Mouse (Mus musculus) lung, embryonic 15.5 days (tissue): ENCODE results near the gene Map3k7. TPM values are rescaled to one million over a fixed set of nuclear protein-coding genes. Genes with fewer than 3 reads are reported as not detected.

Source experiments
- ATAC-seq: fragments of 200-750 bp; cut with Nextera tagmentation; 2 replicates; pipeline ENCODE4 v1.8.0; 2017; ENCODE audit warnings: moderate number of reproducible peaks, borderline replicate concordance; ENCODE audit not compliant: low FRiP score, low TSS enrichment; ENCODE audit errors: extremely low read depth
- H3K27ac ChIP-seq: fragments of 300-500 bp; sonication (generic); 2 replicates; pipeline ENCODE4 v1.5.1; 2015; ENCODE audit warnings: moderate library complexity, mild to moderate bottlenecking, inconsistent platforms
- H3K27me3 ChIP-seq: fragments of 300-500 bp; sonication (generic); 2 replicates; pipeline ENCODE4 v1.6.1; 2015; ENCODE audit warnings: inconsistent platforms
- H3K36me3 ChIP-seq: fragments of 300-500 bp; sonication (generic); 2 replicates; pipeline ENCODE4 v1.6.1; 2015; ENCODE audit warnings: inconsistent platforms
- H3K4me1 ChIP-seq: fragments of 300-500 bp; sonication (generic); 2 replicates; pipeline ENCODE4 v1.6.1; 2015; ENCODE audit warnings: inconsistent platforms
- H3K4me2 ChIP-seq: fragments of 300-500 bp; sonication (generic); 2 replicates; pipeline ENCODE4 v1.6.1; 2015; ENCODE audit warnings: inconsistent platforms, mild to moderate bottlenecking, moderate library complexity
- H3K4me3 ChIP-seq: fragments of 300-500 bp; sonication (generic); 2 replicates; pipeline ENCODE4 v1.5.1; 2015; ENCODE audit warnings: mild to moderate bottlenecking, inconsistent platforms
- H3K9ac ChIP-seq: fragments of 300-500 bp; sonication (generic); 2 replicates; pipeline ENCODE4 v1.6.1; 2015; ENCODE audit warnings: inconsistent platforms
- H3K9me3 ChIP-seq: fragments of 300-500 bp; sonication (generic); 2 replicates; pipeline ENCODE4 v1.6.1; 2016; ENCODE audit warnings: inconsistent platforms
- WGBS: fragments of 180-500 bp; shearing (Covaris S2); methylation state at CpG from one replicate; pipeline ENCODE4 v1.1.7; 2015; 5-methylcytosine and 5-hydroxymethylcytosine counted together
- polyA plus RNA-seq: library from polyadenylated mRNA; unstranded; fragments of >200 nt; fragmentation: Nextera tagmentation; extraction: Ambion mirVana; gene quantifications from 2 replicates; pipeline ENCODE4 v1.2.1, GENCODE M21; 2015

Map3k7 gene
- polyA plus RNA-seq, 1 experiment from 2014 or later, result 34.6 TPM

DNA sequence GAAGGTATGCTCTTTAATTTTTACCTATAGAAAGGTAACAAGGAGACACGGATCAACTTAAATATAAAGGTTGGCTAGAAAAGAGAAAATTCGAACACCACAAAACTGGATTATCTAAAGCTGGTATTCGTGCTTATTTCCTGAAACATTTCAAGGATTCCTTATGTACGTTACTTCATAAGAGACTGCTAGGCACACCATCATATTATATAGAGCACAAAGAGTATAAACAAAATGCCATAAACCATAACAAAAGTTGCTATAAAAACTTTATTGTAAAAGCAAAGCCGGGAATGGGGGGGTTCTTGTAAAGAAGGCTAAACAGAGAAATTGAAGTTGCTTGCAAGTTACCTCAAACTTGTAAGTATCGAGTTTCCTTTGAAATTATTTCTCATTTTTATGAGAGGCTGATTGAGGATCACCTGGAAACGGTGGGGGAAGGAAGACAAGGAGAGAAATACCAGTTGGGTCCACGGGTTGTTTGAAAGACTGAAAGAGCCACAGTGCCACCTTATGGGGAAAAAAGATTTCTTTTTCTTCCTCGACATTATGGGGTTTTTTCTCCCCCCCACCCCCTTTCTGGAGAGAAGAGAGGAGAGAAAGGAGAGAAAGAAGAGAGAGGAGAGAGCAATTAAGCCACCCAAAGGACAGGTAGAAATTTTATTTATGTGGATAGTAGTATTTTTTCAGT is 25.3 kb upstream of the Map3k7 start:
- no peaks in the 10 kb centered on the region for H3K9me3 ChIP-seq
- peak overlapping the region; percentile 10; the same call in 1 of the 2 replicates for H3K4me3 ChIP-seq
- no peak overlapping the region for H3K9ac ChIP-seq
- WGBS, result 17% methylated on average over 9 of the region's 9 CpGs
- H3K36me3 ChIP-seq, result no peaks in the 10 kb centered on the region
- ATAC-seq, result no peak
- H3K27ac ChIP-seq, result no peak overlapping the region
- peak overlapping the region; percentile 96 for H3K4me2 ChIP-seq
- H3K4me1 ChIP-seq, result peaks cover 10% of the 10 kb centered on the region
- no peaks in the 10 kb centered on the region; the same call in 1 of the 2 replicates for H3K27me3 ChIP-seq

DNA sequence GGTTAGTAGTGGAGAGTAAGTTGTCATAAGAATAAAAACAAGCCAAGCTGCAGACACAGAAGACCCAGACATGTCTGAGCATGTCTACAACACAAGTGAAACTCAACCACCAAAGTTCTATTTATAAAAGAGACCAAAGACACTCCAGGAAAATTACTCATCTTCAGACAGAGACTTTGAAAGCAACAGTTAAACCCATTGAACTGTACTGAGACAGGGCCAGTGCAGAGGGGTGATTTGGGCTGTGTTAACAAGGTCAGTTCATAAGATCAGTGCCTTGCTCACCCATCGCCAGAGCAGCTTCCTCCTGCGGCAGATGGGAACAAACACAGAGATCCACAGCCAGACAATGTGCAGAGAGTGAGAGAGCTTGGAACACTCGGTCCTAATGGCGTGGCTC is 22.3 kb upstream of the Map3k7 start:
- H3K36me3 ChIP-seq, result no peaks in the 10 kb centered on the region
- no peak overlapping the region for H3K4me2 ChIP-seq
- H3K27ac ChIP-seq, result no peak overlapping the region
- H3K27me3 ChIP-seq, result no peaks in the 10 kb centered on the region; the same call in 1 of the 2 replicates
- H3K4me3 ChIP-seq, result no peak overlapping the region
- no peak overlapping the region for H3K9ac ChIP-seq
- no peaks in the 10 kb centered on the region for H3K9me3 ChIP-seq
- no peak for ATAC-seq
- peaks cover 10% of the 10 kb centered on the region for H3K4me1 ChIP-seq
- 35% methylated on average over 4 of the region's 4 CpGs for WGBS

DNA sequence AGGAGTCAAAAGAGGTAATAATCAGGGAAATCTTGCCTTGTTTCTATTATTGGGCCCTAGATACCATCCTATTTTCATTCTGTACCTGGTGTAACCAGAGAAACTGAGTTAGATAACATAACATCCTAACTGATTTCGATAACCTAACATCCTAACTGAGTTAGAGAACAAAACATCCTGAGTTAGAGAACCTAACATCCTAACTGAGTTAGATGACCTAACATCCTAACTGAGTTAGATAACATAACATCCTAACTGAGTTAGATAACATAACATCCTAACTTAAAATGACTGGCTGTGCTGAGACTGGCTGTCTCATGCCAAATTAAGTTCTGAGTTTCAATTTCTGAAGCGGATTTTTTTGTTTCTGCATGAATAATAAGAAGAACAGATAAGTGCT is 20.9 kb upstream of the Map3k7 start:
- Histone ChIP-seq H3K4me1 (no peaks in the 10 kb centered on the region), H3K4me3 (no peak overlapping the region), H3K4me2 (no peak overlapping the region), H3K9me3 (no peaks in the 10 kb centered on the region), H3K27ac (no peak overlapping the region), H3K36me3 (no peaks in the 10 kb centered on the region), H3K9ac (no peak overlapping the region), H3K27me3 (no peaks in the 10 kb centered on the region)
- WGBS, result 86% methylated on average over 2 of the region's 2 CpGs
- no peak for ATAC-seq

DNA sequence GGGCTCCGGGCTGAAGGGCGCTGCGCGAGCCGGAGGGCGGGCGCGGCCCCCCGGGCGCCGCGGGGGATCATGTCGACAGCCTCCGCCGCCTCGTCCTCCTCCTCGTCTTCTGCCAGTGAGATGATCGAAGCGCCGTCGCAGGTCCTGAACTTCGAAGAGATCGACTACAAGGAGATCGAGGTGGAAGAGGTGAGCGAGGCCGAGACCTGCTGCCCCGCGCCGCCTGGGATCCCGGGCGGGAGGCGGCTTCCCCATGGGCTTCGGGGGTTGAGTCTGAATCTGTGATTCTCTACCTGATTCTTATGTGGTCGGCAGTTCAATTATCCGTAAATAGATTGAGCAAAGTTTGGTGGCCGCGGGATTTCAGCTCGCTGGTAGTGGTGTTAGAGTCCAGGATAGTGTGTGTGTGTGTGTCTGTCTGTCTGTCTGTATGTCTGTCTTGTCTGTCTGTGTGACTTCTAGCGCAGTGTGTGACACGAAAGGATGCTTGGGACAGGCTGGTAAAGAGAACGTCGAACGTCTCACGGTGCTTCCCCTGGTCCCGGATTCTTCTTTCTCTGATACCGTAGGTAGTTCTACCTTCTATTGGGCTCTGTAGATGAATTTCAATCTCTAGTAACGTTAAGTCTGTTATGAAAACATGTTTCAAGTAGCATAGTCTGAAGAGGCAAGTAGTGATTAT is 438 bp downstream of the Map3k7 start:
- 0 out of 2 replicates have a peak, but pooled peaks have one; percentile 1 for ATAC-seq
- Histone ChIP-seq H3K27me3 (no peaks in the 10 kb centered on the region), H3K27ac (peak overlapping the region; percentile 99), H3K36me3 (no peaks in the 10 kb centered on the region), H3K9me3 (no peaks in the 10 kb centered on the region), H3K4me3 (peak overlapping the region; percentile 95), H3K9ac (peak overlapping the region; percentile 88), H3K4me2 (peak overlapping the region; percentile 63), H3K4me1 (peaks cover 19% of the 10 kb centered on the region; the same call in 1 of the 2 replicates)
- WGBS, result under 1% methylated on average over 46 of the region's 47 CpGs

DNA sequence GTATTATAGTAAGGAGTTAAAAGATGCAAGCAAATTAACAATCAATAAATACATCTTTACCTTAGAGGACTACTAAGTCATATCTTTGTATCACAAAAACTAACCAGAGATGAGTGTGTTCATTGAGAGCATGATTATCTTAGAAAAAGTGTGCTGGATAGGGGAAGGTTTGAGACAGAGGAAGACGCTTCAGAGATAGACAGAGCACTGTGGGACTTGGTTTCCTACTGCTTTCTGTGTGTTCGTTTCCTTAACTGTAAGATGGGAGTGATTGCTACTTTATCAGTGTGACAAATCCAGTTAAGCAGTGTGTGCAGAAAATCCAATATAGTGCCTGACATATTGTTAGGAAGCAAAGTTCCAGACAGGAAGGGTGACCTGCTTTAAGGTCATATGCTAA is 1.3 kb downstream of the Map3k7 start:
- Histone ChIP-seq H3K36me3 (no peaks in the 10 kb centered on the region), H3K4me1 (peaks cover 19% of the 10 kb centered on the region; the same call in 1 of the 2 replicates), H3K27me3 (no peaks in the 10 kb centered on the region), H3K9ac (peak overlapping the region; percentile 88; the same call in 1 of the 2 replicates), H3K9me3 (no peaks in the 10 kb centered on the region), H3K4me2 (peak overlapping the region; percentile 63), H3K4me3 (peak overlapping the region; percentile 95), H3K27ac (no peak overlapping the region)
- 28% methylated on average over 2 of the region's 2 CpGs for WGBS
- no peak for ATAC-seq

DNA sequence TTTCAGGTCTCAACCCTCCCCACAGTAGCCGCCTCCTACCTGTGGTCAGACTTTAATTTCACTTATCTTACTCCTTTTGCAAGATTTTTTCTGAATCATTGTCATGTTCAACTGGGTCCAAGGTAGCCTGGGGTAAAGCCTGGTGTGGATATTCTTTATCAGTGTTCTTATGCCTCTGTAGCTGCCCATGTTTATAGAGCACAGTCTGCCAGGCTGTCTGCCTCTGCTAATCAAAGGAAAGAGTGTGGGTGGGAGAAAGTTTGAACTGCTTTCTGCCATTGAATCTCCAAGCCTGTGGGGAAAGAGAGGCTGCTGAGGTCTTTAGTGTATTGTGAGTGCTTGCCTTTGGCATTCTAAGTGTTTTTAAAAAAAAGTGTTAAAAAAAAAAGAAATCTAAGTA is 7.5 kb downstream of the Map3k7 start:
- no peak overlapping the region for H3K27ac ChIP-seq

DNA sequence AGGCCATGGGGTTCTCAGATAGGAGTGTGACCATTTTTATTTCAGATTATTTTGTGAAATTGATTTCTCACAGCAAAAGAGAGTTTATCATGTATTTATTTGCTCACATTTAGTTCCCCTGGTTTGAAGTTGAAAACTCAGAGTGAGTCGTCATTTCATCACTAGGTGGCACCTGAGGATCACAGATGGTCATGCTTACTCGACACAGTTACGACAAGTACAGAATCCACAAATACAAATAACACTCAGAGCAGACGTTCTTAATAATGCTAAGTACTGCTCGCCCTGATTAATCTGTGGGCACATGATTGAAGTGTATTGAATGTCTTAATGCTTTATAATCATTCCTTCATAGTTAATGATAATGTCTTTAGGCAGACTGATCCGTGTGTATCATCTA is 8.3 kb downstream of the Map3k7 start:
- H3K4me2 ChIP-seq, result no peak overlapping the region
- no peak overlapping the region for H3K27ac ChIP-seq
- no peaks in the 10 kb centered on the region for H3K9me3 ChIP-seq
- no peak for ATAC-seq
- 0 out of 2 replicates have a peak, but pooled peaks cover 2% of the 10 kb centered on the region for H3K4me1 ChIP-seq
- H3K36me3 ChIP-seq, result peaks cover 3% of the 10 kb centered on the region; the same call in 1 of the 2 replicates
- H3K9ac ChIP-seq, result no peak overlapping the region
- H3K4me3 ChIP-seq, result no peak overlapping the region
- WGBS, result 48% methylated on average over 6 of the region's 6 CpGs
- H3K27me3 ChIP-seq, result no peaks in the 10 kb centered on the region

More for the DNA sequence above, 7.5 kb downstream of the Map3k7 start:
- Histone ChIP-seq H3K9me3 (no peaks in the 10 kb centered on the region), H3K4me3 (no peak overlapping the region), H3K36me3 (no peaks in the 10 kb centered on the region), H3K9ac (no peak overlapping the region), H3K4me1 (0 out of 2 replicates have a peak, but pooled peaks cover 2% of the 10 kb centered on the region), H3K4me2 (no peak overlapping the region), H3K27me3 (no peaks in the 10 kb centered on the region)
- WGBS, result 69% methylated on average over 1 of the region's 1 CpGs
- no peak for ATAC-seq

DNA sequence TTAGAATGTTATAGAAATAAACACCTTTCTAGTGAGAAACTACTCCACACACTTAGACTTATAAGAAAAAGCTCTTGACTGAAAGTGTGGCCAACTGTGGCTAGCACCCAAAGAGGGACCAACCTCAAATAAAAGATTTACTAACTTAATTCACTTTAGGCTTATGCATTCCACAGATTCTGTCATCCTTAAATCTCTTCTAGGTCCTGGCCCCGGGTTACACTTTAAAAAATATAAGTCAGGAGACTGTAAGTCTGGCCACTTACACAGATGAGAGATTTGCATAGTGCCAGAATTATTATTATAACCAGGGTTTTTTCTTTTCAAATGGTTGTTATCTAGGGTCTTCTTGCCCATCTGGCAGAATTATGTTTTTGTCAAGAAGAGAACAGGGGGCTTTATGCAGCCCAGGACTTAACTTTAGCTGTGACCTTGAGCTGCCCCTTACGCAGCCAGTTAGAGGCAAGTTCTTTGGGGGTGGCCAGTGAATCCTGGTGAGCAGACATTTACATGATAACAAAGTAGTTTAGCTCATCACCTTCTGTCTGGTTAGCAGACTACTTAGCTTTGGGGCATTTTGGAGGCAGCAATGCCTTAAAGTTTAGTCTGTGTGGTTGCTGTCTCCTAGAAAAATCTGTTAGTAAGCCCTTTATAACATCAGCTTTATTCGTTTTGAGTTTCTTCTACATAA is 11.5 kb downstream of the Map3k7 start:
- ATAC-seq, result no peak
- Histone ChIP-seq H3K4me1 (0 out of 2 replicates have a peak, but pooled peaks cover 2% of the 10 kb centered on the region), H3K9me3 (no peaks in the 10 kb centered on the region), H3K27me3 (no peaks in the 10 kb centered on the region), H3K36me3 (peaks cover 20% of the 10 kb centered on the region), H3K4me2 (no peak overlapping the region), H3K9ac (no peak overlapping the region), H3K27ac (no peak overlapping the region), H3K4me3 (no peak overlapping the region)
- WGBS, result 65% methylated on average over 3 of the region's 3 CpGs

DNA sequence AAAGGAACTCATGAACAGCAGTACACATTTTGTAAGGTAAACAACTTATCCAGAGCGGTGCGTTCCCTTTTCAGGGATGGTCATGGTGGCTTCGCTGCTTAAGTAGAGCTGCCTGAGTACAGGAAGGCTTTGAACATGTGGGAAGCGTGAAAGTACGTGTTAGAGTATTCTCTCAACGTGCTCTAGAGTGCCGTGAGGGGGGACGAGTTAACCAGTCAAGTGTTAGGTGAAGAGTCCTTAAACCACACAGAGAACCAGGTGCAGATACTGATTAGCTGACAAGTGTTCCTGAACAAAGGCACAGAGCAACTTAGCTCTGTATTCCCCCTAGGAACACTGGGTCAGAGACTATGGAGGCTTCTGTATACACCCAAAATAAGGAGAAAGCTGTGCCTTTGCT is 18.0 kb downstream of the Map3k7 start:
- Histone ChIP-seq H3K4me1 (no peaks in the 10 kb centered on the region), H3K4me3 (no peak overlapping the region), H3K9me3 (no peaks in the 10 kb centered on the region), H3K36me3 (peaks cover 39% of the 10 kb centered on the region), H3K27me3 (no peaks in the 10 kb centered on the region), H3K27ac (no peak overlapping the region), H3K9ac (no peak overlapping the region), H3K4me2 (no peak overlapping the region)
- ATAC-seq, result no peak
- WGBS, result 61% methylated on average over 8 of the region's 8 CpGs

DNA sequence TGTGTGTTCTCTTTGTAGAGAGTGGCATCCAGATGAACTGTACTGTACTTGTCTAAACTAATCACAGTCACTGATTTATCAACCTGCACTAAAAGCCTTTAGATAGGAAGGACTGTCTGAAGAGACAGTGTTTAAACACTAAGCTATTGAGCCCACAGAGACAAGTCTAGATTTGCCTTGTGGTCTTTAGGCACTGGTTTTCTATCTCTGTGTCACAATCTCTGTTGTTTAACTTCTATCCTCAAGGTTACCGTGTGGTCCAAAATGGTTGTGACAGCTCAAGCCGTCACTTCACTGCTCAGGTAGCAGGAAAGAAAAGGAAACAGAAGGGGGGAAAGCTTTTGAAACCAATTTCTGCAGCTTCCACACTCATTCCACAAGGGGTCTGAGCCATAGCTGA is 29.5 kb downstream of the Map3k7 start:
- Histone ChIP-seq H3K27me3 (no peaks in the 10 kb centered on the region), H3K27ac (no peak overlapping the region), H3K9me3 (no peaks in the 10 kb centered on the region), H3K4me3 (no peak overlapping the region), H3K9ac (no peak overlapping the region), H3K4me1 (no peaks in the 10 kb centered on the region), H3K4me2 (no peak overlapping the region), H3K36me3 (peaks cover 56% of the 10 kb centered on the region)
- ATAC-seq, result no peak
- WGBS, result 65% methylated on average over 2 of the region's 2 CpGs

DNA sequence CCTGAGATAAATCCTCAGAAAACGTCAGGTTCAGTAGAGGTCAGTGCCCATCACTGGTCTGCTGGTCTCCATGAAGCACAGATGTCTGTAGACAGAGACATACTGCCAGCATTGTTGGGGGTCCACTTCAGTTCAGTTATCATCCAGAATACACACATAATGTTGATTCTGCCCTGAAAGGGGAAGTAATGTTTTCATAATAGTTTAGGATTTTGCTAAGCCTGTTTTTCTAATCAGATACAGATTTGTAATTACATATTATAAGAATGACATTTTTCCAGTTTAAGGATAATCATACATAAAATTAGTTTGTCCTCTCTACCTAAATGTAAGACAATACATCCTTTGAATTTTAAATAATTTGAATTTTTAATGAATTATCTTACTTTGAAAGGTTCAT is 30.0 kb downstream of the Map3k7 start:
- no peaks in the 10 kb centered on the region for H3K27me3 ChIP-seq
- H3K27ac ChIP-seq, result no peak overlapping the region
- H3K36me3 ChIP-seq, result peaks cover 56% of the 10 kb centered on the region
- ATAC-seq, result no peak
- no peak overlapping the region for H3K4me3 ChIP-seq
- 38% methylated on average over 1 of the region's 1 CpGs for WGBS
- H3K9me3 ChIP-seq, result no peaks in the 10 kb centered on the region
- no peak overlapping the region for H3K4me2 ChIP-seq
- H3K4me1 ChIP-seq, result no peaks in the 10 kb centered on the region
- no peak overlapping the region for H3K9ac ChIP-seq

DNA sequence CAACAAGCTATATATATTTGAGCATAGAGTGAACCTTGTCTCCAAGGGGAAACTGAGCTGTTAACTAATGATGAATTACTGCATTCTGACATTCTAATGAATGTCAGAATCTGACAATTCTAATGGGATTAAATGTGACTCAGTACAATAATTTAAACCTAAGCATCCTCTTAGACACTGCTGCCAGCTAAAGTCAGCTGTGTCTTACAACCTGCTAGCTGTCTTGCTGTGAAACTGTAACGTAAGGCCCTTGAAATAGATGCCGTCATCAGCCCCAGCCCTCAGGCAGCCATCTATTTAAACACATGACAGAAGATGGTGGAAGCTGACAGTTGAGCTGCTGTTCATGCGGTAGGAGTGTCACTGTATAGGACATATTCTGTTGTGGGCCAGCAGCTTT is 37.6 kb downstream of the Map3k7 start:
- ATAC-seq, result no peak
- Histone ChIP-seq H3K9me3 (no peaks in the 10 kb centered on the region), H3K36me3 (peaks cover 29% of the 10 kb centered on the region), H3K9ac (no peak overlapping the region), H3K27ac (no peak overlapping the region), H3K27me3 (no peaks in the 10 kb centered on the region), H3K4me3 (no peak overlapping the region), H3K4me2 (no peak overlapping the region), H3K4me1 (no peaks in the 10 kb centered on the region)
- WGBS, result 84% methylated on average over 3 of the region's 3 CpGs
